Mouse (Mus musculus): ENCODE data around the gene Olfr69.
"Not testable (repeated sequence)": the region's sequence is repeated elsewhere in the genome, so short reads cannot be mapped to it uniquely, and the experiment has no call there.

Gene Olfr69

GRCm38 (mm10) chr7:103716398-103716797 lies 55.0 kb downstream of the Olfr69 start:
- not testable (repeated sequence) for DNase-seq (ENCODE audit: extremely low read depth, low read depth, low spot score)
